Mouse (Mus musculus): ENCODE measurements at regions not wholly inside any gene's neighbourhood (a gene's known extent, or its start where the extent isn't known, plus 50 kb on each side); places are given as distances from the start of the nearest gene placed in this dataset.
A peak's percentile ranks its signal among the peaks of the same experiment; 100 is the strongest.

- Histone ChIP-seq H3K27ac (replicated peaks) (no peak overlapping the region), H3K27me3 (no peaks in the 10 kb centered on the region), H3K9ac (replicated peaks) (no peak overlapping the region), H3K4me2 (replicated peaks) (no peak overlapping the region), H3K9me3 (no peaks in the 10 kb centered on the region), H3K36me3 (no peaks in the 10 kb centered on the region), H3K4me1 (peaks cover 11% of the 10 kb centered on the region; the same call in 1 of the 2 replicates), H3K4me3 (no peak overlapping the region)
- 77% methylated on average over 2 of the region's 2 CpGs for WGBS
- no peak for ATAC-seq (replicated peaks)
These were observed 233.0 kb downstream of the Phf14 start for GRCm38 (mm10) chr6:12140596-12140995.

GRCm38 (mm10) chr6:12145216-12145615, 237.6 kb downstream of the Phf14 start:
- ATAC-seq (replicated peaks): 0 out of 2 replicates have a peak, but pooled peaks have one; percentile 64
- Histone ChIP-seq H3K27me3 (no peaks in the 10 kb centered on the region), H3K4me3 (no peak overlapping the region), H3K9ac (replicated peaks) (no peak overlapping the region), H3K36me3 (no peaks in the 10 kb centered on the region), H3K4me1 (peaks cover 11% of the 10 kb centered on the region; the same call in 1 of the 2 replicates), H3K4me2 (replicated peaks) (no peak overlapping the region), H3K9me3 (no peaks in the 10 kb centered on the region), H3K27ac (replicated peaks) (no peak overlapping the region)
- 19% methylated on average over 3 of the region's 3 CpGs for WGBS

- Histone ChIP-seq H3K4me3 (no peak overlapping the region), H3K27ac (replicated peaks) (no peak overlapping the region), H3K9me3 (no peaks in the 10 kb centered on the region), H3K36me3 (no peaks in the 10 kb centered on the region), H3K27me3 (no peaks in the 10 kb centered on the region), H3K4me2 (replicated peaks) (no peak overlapping the region), H3K4me1 (no peaks in the 10 kb centered on the region), H3K9ac (replicated peaks) (no peak overlapping the region)
- ATAC-seq (replicated peaks): no peak
- 41% methylated on average over 3 of the region's 3 CpGs for WGBS
These were observed 243.2 kb downstream of the Phf14 start for GRCm38 (mm10) chr6:12150613-12151333.

GRCm38 (mm10) chr6:12163971-12164370, 256.4 kb downstream of the Phf14 start:
- H3K4me3 ChIP-seq: no peak overlapping the region
- ATAC-seq (replicated peaks): no peak

GRCm38 (mm10) chr6:12168533-12168932, 260.9 kb downstream of the Phf14 start:
- H3K27ac ChIP-seq (replicated peaks): no peak overlapping the region
- H3K9ac ChIP-seq (replicated peaks): no peak overlapping the region
- no peaks in the 10 kb centered on the region for H3K36me3 ChIP-seq
- H3K4me1 ChIP-seq: no peaks in the 10 kb centered on the region
- no peak overlapping the region for H3K4me3 ChIP-seq
- no peak for ATAC-seq (replicated peaks)
- no peaks in the 10 kb centered on the region for H3K27me3 ChIP-seq
- no peak overlapping the region for H3K4me2 ChIP-seq (replicated peaks)
- no peaks in the 10 kb centered on the region for H3K9me3 ChIP-seq
- 86% methylated on average over 1 of the region's 1 CpGs for WGBS

More at GRCm38 (mm10) chr6:12163971-12164370, 256.4 kb downstream of the Phf14 start:
- Histone ChIP-seq H3K27ac (replicated peaks) (no peak overlapping the region), H3K9me3 (no peaks in the 10 kb centered on the region), H3K9ac (replicated peaks) (no peak overlapping the region), H3K27me3 (no peaks in the 10 kb centered on the region), H3K4me1 (no peaks in the 10 kb centered on the region), H3K4me2 (replicated peaks) (no peak overlapping the region), H3K36me3 (no peaks in the 10 kb centered on the region)
- 87% methylated on average over 1 of the region's 1 CpGs for WGBS

GRCm38 (mm10) chr6:12169431-12169830, 261.8 kb downstream of the Phf14 start:
- WGBS: 71% methylated on average over 7 of the region's 7 CpGs
- H3K9me3 ChIP-seq: no peaks in the 10 kb centered on the region
- H3K36me3 ChIP-seq: no peaks in the 10 kb centered on the region
- no peak overlapping the region for H3K4me2 ChIP-seq (replicated peaks)
- H3K9ac ChIP-seq (replicated peaks): no peak overlapping the region
- no peaks in the 10 kb centered on the region for H3K4me1 ChIP-seq
- no peak for ATAC-seq (replicated peaks)
- H3K27me3 ChIP-seq: no peaks in the 10 kb centered on the region
- no peak overlapping the region for H3K4me3 ChIP-seq
- no peak overlapping the region for H3K27ac ChIP-seq (replicated peaks)

- no peak overlapping the region for H3K4me3 ChIP-seq
- H3K4me1 ChIP-seq: no peaks in the 10 kb centered on the region
- 81% methylated on average over 4 of the region's 4 CpGs for WGBS
- H3K9me3 ChIP-seq: no peaks in the 10 kb centered on the region
- no peak overlapping the region for H3K4me2 ChIP-seq (replicated peaks)
- H3K27me3 ChIP-seq: no peaks in the 10 kb centered on the region
- H3K9ac ChIP-seq (replicated peaks): no peak overlapping the region
- no peak overlapping the region for H3K27ac ChIP-seq (replicated peaks)
- H3K36me3 ChIP-seq: no peaks in the 10 kb centered on the region
- ATAC-seq (replicated peaks): no peak
These were observed 263.1 kb downstream of the Phf14 start for GRCm38 (mm10) chr6:12170722-12171121.

- H3K27me3 ChIP-seq: no peaks in the 10 kb centered on the region
- H3K27ac ChIP-seq (replicated peaks): no peak overlapping the region
- no peak for ATAC-seq (replicated peaks)
- no peak overlapping the region for H3K4me3 ChIP-seq
- H3K36me3 ChIP-seq: no peaks in the 10 kb centered on the region
- H3K4me2 ChIP-seq (replicated peaks): no peak overlapping the region
- WGBS: 84% methylated on average over 2 of the region's 2 CpGs
- no peaks in the 10 kb centered on the region for H3K9me3 ChIP-seq
- no peak overlapping the region for H3K9ac ChIP-seq (replicated peaks)
- H3K4me1 ChIP-seq: no peaks in the 10 kb centered on the region
These were observed 263.6 kb downstream of the Phf14 start for GRCm38 (mm10) chr6:12171189-12171588.

- Histone ChIP-seq H3K9ac (replicated peaks) (no peak overlapping the region), H3K9me3 (no peaks in the 10 kb centered on the region), H3K4me2 (replicated peaks) (no peak overlapping the region), H3K36me3 (no peaks in the 10 kb centered on the region), H3K4me3 (no peak overlapping the region), H3K27ac (replicated peaks) (no peak overlapping the region), H3K27me3 (no peaks in the 10 kb centered on the region), H3K4me1 (no peaks in the 10 kb centered on the region)
- ATAC-seq (replicated peaks): no peak
These were observed 270.4 kb downstream of the Phf14 start for GRCm38 (mm10) chr6:12177996-12178395.

- Histone ChIP-seq H3K9ac (replicated peaks) (no peak overlapping the region), H3K27me3 (no peaks in the 10 kb centered on the region), H3K27ac (replicated peaks) (no peak overlapping the region), H3K4me1 (no peaks in the 10 kb centered on the region), H3K4me2 (replicated peaks) (no peak overlapping the region), H3K9me3 (no peaks in the 10 kb centered on the region), H3K4me3 (no peak overlapping the region), H3K36me3 (no peaks in the 10 kb centered on the region)
- ATAC-seq (replicated peaks): no peak
- 93% methylated on average over 3 of the region's 3 CpGs for WGBS
These were observed 273.3 kb downstream of the Phf14 start for GRCm38 (mm10) chr6:12180951-12181350.

GRCm38 (mm10) chr6:12210190-12210589, 302.6 kb downstream of the Phf14 start:
- H3K27ac ChIP-seq (replicated peaks): no peak overlapping the region
- no peaks in the 10 kb centered on the region for H3K4me1 ChIP-seq
- no peaks in the 10 kb centered on the region for H3K36me3 ChIP-seq
- H3K27me3 ChIP-seq: no peaks in the 10 kb centered on the region
- H3K9me3 ChIP-seq: no peaks in the 10 kb centered on the region
- 71% methylated on average over 1 of the region's 1 CpGs for WGBS
- H3K9ac ChIP-seq (replicated peaks): no peak overlapping the region
- ATAC-seq (replicated peaks): no peak
- H3K4me2 ChIP-seq (replicated peaks): no peak overlapping the region
- no peak overlapping the region for H3K4me3 ChIP-seq

GRCm38 (mm10) chr6:12214526-12215177, 307.0 kb downstream of the Phf14 start:
- no peak for ATAC-seq (replicated peaks)

More at GRCm38 (mm10) chr6:12214526-12215177, 307.0 kb downstream of the Phf14 start:
- Histone ChIP-seq H3K9ac (replicated peaks) (no peak overlapping the region), H3K4me3 (no peak overlapping the region), H3K9me3 (peaks cover 6% of the 10 kb centered on the region; the same call in 1 of the 2 replicates), H3K4me1 (no peaks in the 10 kb centered on the region), H3K27me3 (no peaks in the 10 kb centered on the region), H3K27ac (replicated peaks) (no peak overlapping the region), H3K4me2 (replicated peaks) (no peak overlapping the region), H3K36me3 (no peaks in the 10 kb centered on the region)
- 76% methylated on average over 12 of the region's 12 CpGs for WGBS
